Mouse (Mus musculus): Measurements from ENCODE around the gene Kirrel. TPM values are rescaled to one million over a fixed set of nuclear protein-coding genes. Genes with fewer than 3 reads are reported as not detected.

Kirrel gene
- total and polyA plus RNA-seq, 3 experiments = not detected

DNA sequence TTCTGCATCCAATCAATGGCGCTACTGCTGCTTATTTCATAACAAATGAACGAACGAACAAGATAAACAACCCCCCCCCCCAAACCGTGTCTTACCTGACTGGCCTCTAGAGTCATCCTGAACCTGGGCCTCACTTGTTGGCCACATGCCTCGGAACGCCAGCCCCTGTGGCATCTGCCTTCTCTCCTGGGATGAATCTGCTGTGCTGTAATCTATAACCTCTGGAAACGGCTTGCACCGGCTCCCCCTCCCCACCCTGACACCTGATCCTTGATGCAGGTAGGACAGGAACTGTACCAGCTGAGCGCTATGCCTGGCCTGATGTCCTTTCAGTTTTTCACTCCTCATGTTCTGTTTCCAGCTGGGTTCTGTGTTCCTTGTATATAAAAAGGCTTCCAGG lies 96.9 kb downstream of the Kirrel start:
- Histone ChIP-seq H3K27me3 (ENCODE audit: control insufficient read depth in 1 of 2, insufficient read depth in 2 of 2, low read length in 2 of 2) (no peaks in the 10 kb centered on the region), H3K9ac (ENCODE audit: control insufficient read depth, low read depth, low read length, poor library complexity, severe bottlenecking) (no peak overlapping the region)
- TF ChIP-seq GATA1 (IDR thresholded peaks at IDR 0.05; ENCODE audit: low read depth, low read length) = no peak
- TF ChIP-seq E2F4 (IDR thresholded peaks at IDR 0.05; ENCODE audit: borderline replicate concordance, low read depth, low read length) = no peak

DNA sequence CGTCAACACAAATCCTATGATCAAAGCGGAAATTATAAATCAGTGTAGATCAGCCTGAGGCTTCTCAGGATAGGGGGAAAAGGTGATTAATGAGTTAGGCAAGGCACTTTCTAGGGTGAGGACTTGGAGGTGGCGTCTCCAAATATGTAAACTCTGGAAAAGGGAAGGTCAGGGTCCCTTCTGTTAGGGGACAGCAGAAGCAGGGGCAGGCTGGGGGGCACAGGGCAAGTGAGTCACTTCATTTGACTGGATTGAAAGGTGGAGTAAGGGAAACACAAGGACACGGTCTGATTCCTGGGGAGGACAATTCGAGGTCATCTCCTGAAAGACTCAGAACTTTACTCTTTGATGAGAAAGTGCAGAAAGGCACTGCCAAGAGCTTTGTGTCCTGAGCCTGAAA lies 97.6 kb downstream of the Kirrel start:
- no peaks in the 10 kb centered on the region for H3K79me2 ChIP-seq (ENCODE audit: control insufficient read depth, insufficient read depth, low read length, poor library complexity)
- no peaks in the 10 kb centered on the region for H3K9me3 ChIP-seq (replicated peaks; ENCODE audit: insufficient read depth, low read length)
- no peak for DNase-seq (ENCODE audit: low read depth, low spot score)
- H3K27me3 ChIP-seq (ENCODE audit: control insufficient read depth in 1 of 2, insufficient read depth in 2 of 2, low read length in 2 of 2) = no peaks in the 10 kb centered on the region
- TF ChIP-seq ZKSCAN1 (IDR thresholded peaks at IDR 0.05; ENCODE audit: low read depth, low read length) (no peak), USF2 (IDR thresholded peaks at IDR 0.05; ENCODE audit: borderline replicate concordance in 1 of 2, insufficient read depth in 1 of 2, low read depth in 1 of 2, low read length in 2 of 2) (no peak), GATA1 (IDR thresholded peaks at IDR 0.05; ENCODE audit: low read depth, low read length) (no peak), ETS1 (IDR thresholded peaks at IDR 0.05; ENCODE audit: low read depth, low read length) (no peak)
- H3K4me1 ChIP-seq (ENCODE audit: control insufficient read depth in 1 of 2, insufficient read depth in 2 of 2, low read length in 2 of 2) = no peaks in the 10 kb centered on the region
- no peak overlapping the region for H3K4me3 ChIP-seq (ENCODE audit: control insufficient read depth in 1 of 2, insufficient read depth in 1 of 2, low read depth in 2 of 2, low read length in 2 of 2)
- no peaks in the 10 kb centered on the region for H3K36me3 ChIP-seq (ENCODE audit: control insufficient read depth in 1 of 2, insufficient read depth in 2 of 2, low read length in 2 of 2)
- H3K9ac ChIP-seq (ENCODE audit: control insufficient read depth, low read depth, low read length, poor library complexity, severe bottlenecking) = no peak overlapping the region
- no peak overlapping the region for H3K27ac ChIP-seq (ENCODE audit: control insufficient read depth, low read depth, low read length)

More for the DNA sequence above, 96.9 kb downstream of the Kirrel start:
- Histone ChIP-seq H3K36me3 (ENCODE audit: control insufficient read depth in 1 of 2, insufficient read depth in 2 of 2, low read length in 2 of 2) (no peaks in the 10 kb centered on the region), H3K9me3 (replicated peaks; ENCODE audit: insufficient read depth, low read length) (no peaks in the 10 kb centered on the region), H3K79me2 (ENCODE audit: control insufficient read depth, insufficient read depth, low read length, poor library complexity) (no peaks in the 10 kb centered on the region), H3K4me1 (ENCODE audit: control insufficient read depth in 1 of 2, insufficient read depth in 2 of 2, low read length in 2 of 2) (no peaks in the 10 kb centered on the region), H3K27ac (ENCODE audit: control insufficient read depth, low read depth, low read length) (no peak overlapping the region), H3K4me3 (ENCODE audit: control insufficient read depth in 1 of 2, insufficient read depth in 1 of 2, low read depth in 2 of 2, low read length in 2 of 2) (no peak overlapping the region)
- DNase-seq (ENCODE audit: low read depth, low spot score) = no peak

DNA sequence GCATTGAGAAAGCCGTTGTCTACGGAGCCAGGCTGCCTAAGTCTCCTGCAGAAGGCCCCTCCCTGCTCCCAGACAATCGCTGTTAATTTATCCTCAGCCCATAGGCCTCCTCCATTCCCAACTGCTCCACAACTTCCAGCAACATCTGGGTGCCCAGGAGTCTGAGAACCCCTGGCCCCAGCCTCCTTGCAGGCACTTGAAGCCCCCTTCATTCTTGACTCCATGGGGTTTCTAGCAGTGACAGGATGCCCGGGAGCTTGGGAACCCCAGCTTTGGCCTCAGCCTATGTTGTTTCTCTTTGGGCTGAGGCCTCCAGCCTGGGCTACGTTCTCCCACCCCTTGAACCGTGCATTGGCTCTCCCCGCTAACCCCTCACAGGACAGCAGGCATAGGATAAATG lies 98.4 kb downstream of the Kirrel start:
- Histone ChIP-seq H3K27me3 (ENCODE audit: control insufficient read depth in 1 of 2, insufficient read depth in 2 of 2, low read length in 2 of 2) (no peaks in the 10 kb centered on the region), H3K4me3 (ENCODE audit: control insufficient read depth in 1 of 2, insufficient read depth in 1 of 2, low read depth in 2 of 2, low read length in 2 of 2) (no peak overlapping the region), H3K9me3 (replicated peaks; ENCODE audit: insufficient read depth, low read length) (no peaks in the 10 kb centered on the region), H3K4me1 (ENCODE audit: control insufficient read depth in 1 of 2, insufficient read depth in 2 of 2, low read length in 2 of 2) (no peaks in the 10 kb centered on the region), H3K36me3 (ENCODE audit: control insufficient read depth in 1 of 2, insufficient read depth in 2 of 2, low read length in 2 of 2) (no peaks in the 10 kb centered on the region), H3K9ac (ENCODE audit: control insufficient read depth, low read depth, low read length, poor library complexity, severe bottlenecking) (no peak overlapping the region), H3K79me2 (ENCODE audit: control insufficient read depth, insufficient read depth, low read length, poor library complexity) (no peaks in the 10 kb centered on the region), H3K27ac (ENCODE audit: control insufficient read depth, low read depth, low read length) (no peak overlapping the region)
- no peak for TF ChIP-seq EP300 (IDR thresholded peaks at IDR 0.05; ENCODE audit: low read depth in 1 of 2, low read length in 2 of 2)
- no peak for TF ChIP-seq RCOR1 (IDR thresholded peaks at IDR 0.05; ENCODE audit: low read depth, low read length)
- TF ChIP-seq MXI1 (IDR thresholded peaks at IDR 0.05; ENCODE audit: low read depth, low read length) = no peak
- no peak for DNase-seq (ENCODE audit: low read depth, low spot score)

Measured in MEL (cell line).